Comparison of ENCODE assay signal across 7 mouse cellular contexts in genomic region chr9:89868093-89868729, GRCm38 (mm10). TPM values are rescaled to one million over a fixed set of nuclear protein-coding genes. Genes with fewer than 3 reads are reported as not detected.
DNase-seq lines count a peak whose midpoint lies in the region; ATAC-seq lines count a peak whose summit lies in the region.

No protein-coding gene starts in this region.

- H3K4me2 ChIP-seq in intestine, embryonic 16.5 days (ENCODE audit: low read depth, low read length) = peak overlapping the region; percentile 22

- H3K27me3 ChIP-seq in intestine, embryonic 16.5 days (replicated peaks; ENCODE audit: control insufficient read depth, insufficient read depth, low read length) = peaks cover 5% of the 10 kb centered on the region; the same call in 1 of the 2 replicates

- H3K9ac ChIP-seq in intestine, embryonic 16.5 days (ENCODE audit: low read depth, low read length) = no peak overlapping the region

- ATAC-seq in intestine, embryonic 16.5 days = peak; percentile 67; the same call in 1 of the 2 replicates

- H3K27ac ChIP-seq in intestine, embryonic 16.5 days (ENCODE audit: low read length) = no peak overlapping the region

- H3K4me1 ChIP-seq in intestine, embryonic 16.5 days (ENCODE audit: control insufficient read depth, insufficient read depth, low read length) = no peaks in the 10 kb centered on the region

- H3K36me3 ChIP-seq in intestine, embryonic 16.5 days (ENCODE audit: control insufficient read depth, insufficient read depth, low read length) = no peaks in the 10 kb centered on the region

- intact Hi-C loops in left cerebral cortex, postnatal 10 days (cut with DNase I) = no loop called here

- no peaks in the 10 kb centered on the region for H3K9me3 ChIP-seq in intestine, embryonic 16.5 days (ENCODE audit: control insufficient read depth, low read length)

- 7% methylated on average over 16 of the region's 16 CpGs for WGBS in intestine, embryonic 16.5 days

- peak overlapping the region; percentile 16 for H3K4me3 ChIP-seq in intestine, embryonic 16.5 days (ENCODE audit: low read length)

- DNase-seq in ES-CJ7 (ENCODE audit: low read depth, low spot score) = peak; percentile 74
- DNase-seq in embryo, embryonic 11 days = peak; percentile 52
- DNase-seq in lung, postnatal 10 days = peak; percentile 29
- no peak for DNase-seq in right cerebral cortex, adult 2 months (ENCODE audit: low spot score in 2 of 2)
- DNase-seq in urinary bladder, postnatal 10 days (ENCODE audit: low spot score) = no peak
- DNase-seq in left cerebral cortex, postnatal 10 days (ENCODE audit: extremely low spot score in 1 of 2, low spot score in 2 of 2) = no peak

RNA-seq across cellular contexts. Expression of gene Rasgrf1, which starts 41.5 kb away (rescaled TPM):
- polyA plus RNA-seq in intestine, embryonic 16.5 days (2015; fragmentation: Nextera tagmentation; extraction: Ambion mirVana) = 0.12 and 0.20 TPM in 2 replicates
- 100 to 1,000 TPM; 104 to 112 TPM for total RNA-seq in left cerebral cortex, postnatal 10 days (2021)

Comparison
In these comparisons a context has a peak if more than half of its experiments do, and no peak if none do; other contexts are left out.
1. DNase-seq: peak in ES-CJ7 (single experiment), embryo, embryonic 11 days (single experiment) and lung, postnatal 10 days (single experiment); none in right cerebral cortex, adult 2 months (0 of 2), urinary bladder, postnatal 10 days (single experiment) and left cerebral cortex, postnatal 10 days (0 of 2).